Mouse (Mus musculus): ENCODE measurements around the gene Zfp820. TPM values are rescaled to one million over a fixed set of nuclear protein-coding genes. Genes with fewer than 3 reads are reported as not detected.
"Not testable (repeated sequence)": the region's sequence is repeated elsewhere in the genome, so short reads cannot be mapped to it uniquely, and the experiment has no call there.

The Zfp820 gene
- total RNA-seq (2021): under 1 TPM; 0.38 to 0.54 TPM
- long read RNA-seq: 0 reads

DNA sequence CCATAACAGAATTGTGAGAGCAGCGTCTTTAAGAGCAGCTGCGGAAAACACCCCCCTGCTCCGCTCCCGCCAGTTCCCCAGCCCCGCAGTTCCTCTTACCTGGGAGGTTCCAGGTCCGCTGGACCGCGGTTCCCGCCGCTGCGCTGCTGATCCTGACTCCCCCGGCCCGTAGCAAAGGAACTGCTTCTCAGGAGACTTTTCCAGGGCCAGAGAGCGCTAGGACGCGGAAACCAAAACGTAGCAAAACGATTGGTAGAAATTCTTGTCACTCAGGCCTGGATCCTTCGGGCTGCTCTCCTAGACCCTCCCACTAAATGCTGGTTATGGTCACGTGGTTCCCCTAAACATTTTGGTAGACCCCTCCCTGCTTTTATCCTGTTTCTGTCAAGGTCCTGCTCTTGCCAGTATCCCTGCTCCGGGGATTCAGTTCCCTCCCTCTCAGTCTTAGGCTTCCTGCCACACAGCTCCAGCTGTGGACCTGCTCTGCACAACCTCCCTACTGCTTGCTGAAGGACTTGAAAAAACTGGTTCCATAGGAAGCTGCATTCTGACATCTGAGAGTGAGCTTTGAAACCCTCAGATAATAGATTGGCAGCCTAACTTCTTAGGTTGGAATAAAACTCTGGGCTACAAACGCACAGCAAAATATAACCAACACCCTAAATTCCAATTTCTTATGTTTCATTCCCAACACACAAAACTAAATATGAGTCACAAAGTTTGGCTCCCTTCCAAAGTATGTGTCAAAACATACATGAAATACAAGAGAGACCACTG is at the start of gene Zfp820:
TSS of gene Zfp820 (minus strand) at position 228 of the 777 bp plus-strand sequence.
- peak; percentile 0 to 8 for DNase-seq (ENCODE audit: low spot score in 2 of 2)

DNA sequence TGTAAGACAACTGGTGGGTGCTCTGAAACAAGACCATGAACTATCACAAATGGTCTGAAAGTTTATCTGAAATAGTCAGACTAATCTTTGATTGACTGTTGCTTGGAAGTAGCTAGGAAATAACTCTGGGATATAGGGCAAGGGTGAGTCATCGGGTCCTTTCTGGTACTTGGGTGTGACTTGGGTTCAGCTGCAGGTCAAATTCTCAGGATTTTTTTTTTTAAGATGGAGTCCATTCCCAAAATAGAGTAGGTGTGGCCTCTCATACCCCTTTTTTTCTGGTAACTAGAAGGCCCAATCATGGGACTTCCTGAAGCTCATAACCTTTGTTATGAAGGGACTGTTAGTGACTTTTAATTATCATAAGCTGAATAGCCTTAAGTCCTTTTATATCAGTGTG is 25.7 kb upstream of the Zfp820 start:
- no peak for DNase-seq (ENCODE audit: low spot score in 2 of 2)

DNA sequence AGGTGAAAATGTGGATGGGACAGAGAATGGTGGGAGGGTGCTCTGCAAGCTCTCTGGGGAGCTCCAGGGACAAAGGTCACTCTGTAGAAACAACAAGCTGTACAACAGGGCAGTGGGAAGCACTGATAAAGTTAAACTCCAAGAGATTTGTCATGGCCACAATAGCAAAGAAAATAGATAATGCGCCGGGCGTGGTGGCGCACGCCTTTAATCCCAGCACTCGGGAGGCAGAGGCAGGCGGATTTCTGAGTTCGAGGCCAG is 680 bp upstream of the Zfp820 start:
- DNase-seq (ENCODE audit: low spot score in 2 of 2): not testable (repeated sequence)

DNA sequence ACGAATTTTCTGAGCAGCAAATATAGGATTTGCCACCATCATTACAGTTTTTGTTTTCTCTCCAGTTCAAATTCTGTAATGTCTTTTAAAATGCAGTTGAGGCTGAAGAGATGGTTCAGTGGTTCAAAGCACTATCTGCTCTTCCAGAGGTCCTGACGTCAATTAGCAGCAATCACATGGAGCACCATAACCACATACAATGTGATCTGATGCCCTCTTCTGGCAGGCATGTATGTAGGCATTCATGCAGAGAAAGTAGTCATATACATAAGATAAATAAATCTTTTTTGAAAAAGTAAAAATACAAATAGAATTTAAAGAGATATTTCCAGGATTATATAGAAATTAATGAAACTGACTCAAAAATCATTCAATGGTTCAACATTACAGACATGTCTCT is 7.1 kb downstream of the Zfp820 start:
- DNase-seq (ENCODE audit: low spot score in 2 of 2): no peak

DNA sequence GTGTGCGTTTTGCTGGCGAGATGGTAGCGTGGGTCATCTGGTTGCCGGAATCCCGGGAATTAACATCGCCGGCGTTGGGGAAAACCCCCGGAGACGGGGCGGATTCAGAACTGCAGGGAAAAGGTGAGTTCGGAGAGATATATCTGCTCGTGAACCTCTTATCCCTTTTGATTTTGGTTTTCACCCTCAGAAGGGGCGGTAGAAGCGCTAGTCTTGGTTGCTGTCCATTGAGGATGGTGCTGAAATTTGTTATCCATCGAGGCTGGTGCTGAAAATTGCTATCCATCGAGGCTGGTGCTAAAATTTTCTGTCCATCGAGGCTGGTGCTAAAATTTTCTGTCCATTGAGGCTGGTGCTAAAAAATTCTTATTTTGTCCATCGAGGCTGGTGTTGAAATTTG is 44.2 kb downstream of the Zfp820 start:
- not testable (repeated sequence) for DNase-seq (ENCODE audit: low spot score in 2 of 2)

DNA sequence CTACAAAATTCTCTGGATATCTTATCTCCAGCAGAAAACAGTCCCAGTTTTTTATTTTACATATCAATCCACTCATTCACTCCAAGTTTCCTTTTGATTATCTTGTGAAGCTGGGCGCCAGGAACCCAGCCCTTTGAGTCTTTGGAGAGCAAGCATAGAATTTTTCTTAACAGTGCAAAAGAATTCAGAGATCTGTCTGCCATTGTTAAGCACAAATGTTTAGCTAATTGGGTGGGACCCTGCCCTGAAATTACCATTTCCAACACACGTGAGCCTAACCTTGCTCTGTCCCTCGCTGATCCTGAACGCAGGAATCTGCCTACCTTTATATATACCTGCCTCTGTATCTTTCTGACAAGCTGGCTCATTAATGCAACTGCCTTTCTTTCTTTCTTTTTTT is 53.3 kb downstream of the Zfp820 start:
- DNase-seq (ENCODE audit: low spot score in 2 of 2): no peak

DNA sequence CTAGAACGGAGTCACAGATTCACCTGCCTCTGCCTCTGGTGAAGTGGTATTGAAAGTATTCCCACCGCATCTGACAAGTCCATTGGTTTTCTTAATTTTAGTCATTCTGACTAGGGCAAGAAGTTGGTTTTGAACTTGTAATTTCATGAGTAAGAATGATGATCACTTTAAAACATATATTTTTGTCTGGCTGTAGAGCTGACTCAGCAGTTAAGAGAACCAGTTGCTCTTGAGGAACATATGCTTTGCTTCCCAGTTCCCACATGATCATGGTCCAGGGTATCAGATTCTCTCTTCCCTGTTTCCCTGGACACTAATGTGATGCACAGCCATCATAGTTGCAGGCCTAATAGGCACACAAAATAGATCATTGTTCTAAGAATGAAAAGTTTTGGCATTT is 75.2 kb downstream of the Zfp820 start:
- DNase-seq (ENCODE audit: low spot score in 2 of 2): no peak

Other genes with a start within 250 kb of the Zfp820 start
- 10 to 100 TPM in 1 of 2 experiments, 1 to 10 TPM in 1; 9.4 to 11.6 TPM for gene Zfp983, start 195.1 kb downstream of the Zfp820 start, total RNA-seq (2021)
- gene Gm10226, start 153.9 kb downstream of the Zfp820 start, total RNA-seq (2021): 1 to 10 TPM; 2.1 to 5.4 TPM
- gene Zfp760, start 138.0 kb downstream of the Zfp820 start, total RNA-seq (2021): 1 to 10 TPM; 7.3 to 8.6 TPM
- 1 to 10 TPM; 3.8 to 3.9 TPM for gene Zfp229, start 115.0 kb downstream of the Zfp820 start, total RNA-seq (2021)
- gene Zfp995, start 64.2 kb upstream of the Zfp820 start, total RNA-seq (2021): 1 to 10 TPM; 4.3 to 4.9 TPM
- gene Zfp942, start 116.7 kb upstream of the Zfp820 start, total RNA-seq (2021): 10 to 100 TPM; 14.6 to 14.8 TPM
- 10 to 100 TPM; 20.7 to 21.2 TPM for gene Zfp943, start 116.8 kb upstream of the Zfp820 start, total RNA-seq (2021)

Data from layer of hippocampus, adult 18-20 months (tissue).